Mouse (Mus musculus): ENCODE measurements around the gene Trim38. TPM values are rescaled to one million over a fixed set of nuclear protein-coding genes. Genes with fewer than 3 reads are reported as not detected.
"Not testable (repeated sequence)": the region's sequence is repeated elsewhere in the genome, so short reads cannot be mapped to it uniquely, and the experiment has no call there.

The Trim38 gene
- not detected in 2 replicates for polyA plus RNA-seq (2016; fragmentation: Nextera tagmentation; extraction: Ambion mirVana)

GRCm38 (mm10) chr13:23769613-23770012 is at the start of gene Trim38:
Trim38 (plus strand) TSS chr13:23769913.
- not testable (repeated sequence) for ATAC-seq; H3K4me3 ChIP-seq; H3K9me3 ChIP-seq (replicated peaks); H3K4me2 ChIP-seq; H3K9ac ChIP-seq; H3K36me3 ChIP-seq; H3K27me3 ChIP-seq (replicated peaks)
- Histone ChIP-seq H3K27ac (0 out of 2 replicates have a peak within 1 kb of the TSS, but pooled peaks have one; percentile 8), H3K4me1 (peaks cover 55% of the 10 kb centered on the region)
- WGBS (ENCODE audit: insufficient replicate concordance), result 74% methylated on average over 2 of the region's 2 CpGs

GRCm38 (mm10) chr13:23724239-23724638 is 45.5 kb upstream of the Trim38 start:
- no peak overlapping the region for H3K27ac ChIP-seq
- 44% methylated on average over 4 of the region's 4 CpGs for WGBS (ENCODE audit: insufficient replicate concordance)
- peak overlapping the region; percentile 27; the same call in 1 of the 2 replicates for H3K4me2 ChIP-seq
- H3K9me3 ChIP-seq (replicated peaks), result no peaks in the 10 kb centered on the region
- ATAC-seq, result 0 out of 2 replicates have a peak, but pooled peaks have one; percentile 30
- no peak overlapping the region for H3K4me3 ChIP-seq
- H3K27me3 ChIP-seq (replicated peaks), result 0 out of 2 replicates have a peak, but pooled peaks cover 2% of the 10 kb centered on the region
- H3K9ac ChIP-seq, result peak overlapping the region; percentile 31; the same call in 1 of the 2 replicates
- no peaks in the 10 kb centered on the region for H3K36me3 ChIP-seq
- peaks cover 53% of the 10 kb centered on the region for H3K4me1 ChIP-seq

GRCm38 (mm10) chr13:23725213-23725612 is 44.5 kb upstream of the Trim38 start:
- WGBS (ENCODE audit: insufficient replicate concordance), result no CpG with 5 or more reads among the region's 1 CpGs
- 0 out of 2 replicates have a peak overlapping the region, but pooled peaks have one; percentile 25 for H3K27ac ChIP-seq
- H3K4me3 ChIP-seq, result no peak overlapping the region
- peaks cover 60% of the 10 kb centered on the region for H3K4me1 ChIP-seq
- no peak overlapping the region for H3K9ac ChIP-seq
- no peak for ATAC-seq
- no peaks in the 10 kb centered on the region for H3K9me3 ChIP-seq (replicated peaks)
- no peaks in the 10 kb centered on the region for H3K36me3 ChIP-seq
- 0 out of 2 replicates have a peak, but pooled peaks cover 2% of the 10 kb centered on the region for H3K27me3 ChIP-seq (replicated peaks)
- H3K4me2 ChIP-seq, result no peak overlapping the region

DNA sequence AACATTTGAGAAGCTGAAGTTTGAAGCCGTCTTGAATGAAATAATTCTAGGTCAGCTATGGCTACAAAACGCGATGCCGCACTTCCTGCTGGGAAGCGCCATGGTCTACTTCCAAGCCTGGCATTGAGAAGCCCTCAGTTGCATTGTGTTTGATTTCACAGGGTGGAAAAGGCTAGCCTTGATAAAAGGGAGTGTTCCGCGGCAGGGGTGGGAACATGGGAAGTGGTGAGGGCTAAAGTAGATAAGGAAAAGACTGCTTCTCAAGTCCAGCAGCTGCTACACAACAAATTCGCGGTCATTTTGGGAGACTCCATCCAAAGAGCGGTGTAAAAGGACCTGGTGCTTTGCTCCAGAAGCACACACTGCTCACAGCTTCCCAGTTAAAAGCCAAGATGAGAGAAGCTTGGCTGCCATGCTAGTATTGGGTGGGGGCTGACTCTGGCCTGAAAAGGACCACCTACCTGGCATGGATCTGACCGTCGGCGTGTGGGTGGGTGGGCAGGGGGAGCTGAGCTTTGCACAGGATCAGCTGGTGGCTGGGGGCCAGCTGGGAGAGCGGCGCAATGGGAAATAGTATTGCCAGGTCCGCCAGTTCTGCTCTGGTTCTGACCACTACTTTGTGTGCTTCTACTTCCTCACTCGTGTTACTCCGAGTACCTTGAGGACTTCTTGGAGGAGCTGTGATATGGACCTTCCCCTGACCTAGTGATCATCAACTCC is 41.1 kb upstream of the Trim38 start:
- ATAC-seq, result 0 out of 2 replicates have a peak, but pooled peaks have one; percentile 36
- Histone ChIP-seq H3K9me3 (replicated peaks) (no peaks in the 10 kb centered on the region), H3K27me3 (replicated peaks) (0 out of 2 replicates have a peak, but pooled peaks cover 2% of the 10 kb centered on the region), H3K9ac (peak overlapping the region; percentile 40; the same call in 1 of the 2 replicates), H3K36me3 (no peaks in the 10 kb centered on the region), H3K4me3 (no peak overlapping the region), H3K27ac (0 out of 2 replicates have a peak overlapping the region, but pooled peaks have one; percentile 65), H3K4me1 (peaks cover 58% of the 10 kb centered on the region), H3K4me2 (peak overlapping the region; percentile 40)
- 46% methylated on average over 18 of the region's 18 CpGs for WGBS (ENCODE audit: insufficient replicate concordance)

DNA sequence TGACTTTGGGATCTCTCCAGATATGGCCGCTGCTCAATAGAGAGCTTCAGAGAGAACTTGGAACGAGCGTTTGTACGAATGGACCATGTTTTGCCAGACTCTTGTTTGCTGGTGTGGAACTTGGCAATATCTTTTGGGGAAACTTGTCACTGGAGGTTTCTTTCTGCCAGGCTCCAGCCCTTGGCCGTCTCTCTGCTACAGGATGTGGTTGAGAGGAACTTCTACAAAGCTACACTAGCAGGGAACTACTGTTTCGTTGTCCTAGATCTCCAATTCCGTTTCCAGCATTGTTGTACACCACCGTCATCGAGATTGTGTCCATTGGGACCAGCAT is 40.6 kb upstream of the Trim38 start:
- no peak for ATAC-seq
- no peak overlapping the region for H3K4me3 ChIP-seq
- 51% methylated on average over 9 of the region's 9 CpGs for WGBS (ENCODE audit: insufficient replicate concordance)

DNA sequence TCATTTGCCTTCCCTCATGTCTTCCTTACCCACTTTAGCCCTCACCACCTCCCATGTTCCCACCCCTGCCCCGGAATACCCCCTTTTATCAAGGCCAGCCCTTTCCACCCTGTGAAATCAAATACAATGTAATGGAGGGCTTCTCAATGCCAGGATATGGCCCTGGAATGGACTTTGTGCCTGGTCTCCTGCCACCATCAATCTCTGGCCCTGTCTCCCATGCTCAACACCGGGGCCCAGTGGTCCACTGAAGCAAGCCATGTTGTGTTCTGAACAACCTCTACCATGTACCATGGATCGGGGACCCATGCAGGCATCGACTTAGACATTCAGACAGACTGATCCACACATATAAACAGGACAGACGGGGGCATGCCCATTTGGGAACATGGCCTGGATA is 40.0 kb upstream of the Trim38 start:
- Histone ChIP-seq H3K4me2 (no peak overlapping the region), H3K9ac (no peak overlapping the region)
- WGBS (ENCODE audit: insufficient replicate concordance), result 78% methylated on average over 5 of the region's 5 CpGs

More for the DNA sequence above, 40.6 kb upstream of the Trim38 start:
- no peak overlapping the region; the same call in 1 of the 2 replicates for H3K9ac ChIP-seq
- peak overlapping the region; percentile 40 for H3K4me2 ChIP-seq
- H3K27me3 ChIP-seq (replicated peaks), result 0 out of 2 replicates have a peak, but pooled peaks cover 2% of the 10 kb centered on the region
- H3K36me3 ChIP-seq, result no peaks in the 10 kb centered on the region
- H3K27ac ChIP-seq, result 0 out of 2 replicates have a peak overlapping the region, but pooled peaks have one; percentile 65
- no peaks in the 10 kb centered on the region for H3K9me3 ChIP-seq (replicated peaks)
- H3K4me1 ChIP-seq, result peaks cover 53% of the 10 kb centered on the region

GRCm38 (mm10) chr13:23730479-23730878 is 39.2 kb upstream of the Trim38 start:
- no peak overlapping the region for H3K4me2 ChIP-seq
- peaks cover 40% of the 10 kb centered on the region for H3K4me1 ChIP-seq
- no peak overlapping the region for H3K4me3 ChIP-seq
- no peaks in the 10 kb centered on the region for H3K36me3 ChIP-seq
- H3K27me3 ChIP-seq (replicated peaks), result 0 out of 2 replicates have a peak, but pooled peaks cover 2% of the 10 kb centered on the region
- H3K9ac ChIP-seq, result no peak overlapping the region
- peak; percentile 46; the same call in 1 of the 2 replicates for ATAC-seq
- 0 out of 2 replicates have a peak overlapping the region, but pooled peaks have one; percentile 37 for H3K27ac ChIP-seq
- no peaks in the 10 kb centered on the region for H3K9me3 ChIP-seq (replicated peaks)
- WGBS (ENCODE audit: insufficient replicate concordance), result 66% methylated on average over 8 of the region's 8 CpGs

More for the DNA sequence above, 40.0 kb upstream of the Trim38 start:
- Histone ChIP-seq H3K27me3 (replicated peaks) (0 out of 2 replicates have a peak, but pooled peaks cover 2% of the 10 kb centered on the region), H3K27ac (0 out of 2 replicates have a peak overlapping the region, but pooled peaks have one; percentile 65), H3K36me3 (no peaks in the 10 kb centered on the region), H3K4me3 (no peak overlapping the region), H3K9me3 (replicated peaks) (no peaks in the 10 kb centered on the region), H3K4me1 (peaks cover 47% of the 10 kb centered on the region)
- no peak for ATAC-seq

GRCm38 (mm10) chr13:23732156-23732804 is 37.4 kb upstream of the Trim38 start:
- Histone ChIP-seq H3K4me1 (peaks cover 34% of the 10 kb centered on the region), H3K4me3 (no peak overlapping the region)

GRCm38 (mm10) chr13:23737091-23737490 is 32.6 kb upstream of the Trim38 start:
- Histone ChIP-seq H3K27me3 (replicated peaks) (no peaks in the 10 kb centered on the region), H3K4me2 (no peak overlapping the region), H3K27ac (peak overlapping the region; percentile 48), H3K4me1 (peaks cover 31% of the 10 kb centered on the region), H3K4me3 (no peak overlapping the region), H3K9me3 (replicated peaks) (no peaks in the 10 kb centered on the region), H3K36me3 (no peaks in the 10 kb centered on the region), H3K9ac (0 out of 2 replicates have a peak overlapping the region, but pooled peaks have one; percentile 4)
- ATAC-seq, result no peak
- WGBS (ENCODE audit: insufficient replicate concordance), result 84% methylated on average over 5 of the region's 5 CpGs

More at GRCm38 (mm10) chr13:23732156-23732804, 37.4 kb upstream of the Trim38 start:
- H3K27ac ChIP-seq, result no peak overlapping the region
- 23% methylated on average over 8 of the region's 8 CpGs for WGBS (ENCODE audit: insufficient replicate concordance)
- no peaks in the 10 kb centered on the region for H3K27me3 ChIP-seq (replicated peaks)
- ATAC-seq, result no peak
- no peaks in the 10 kb centered on the region for H3K9me3 ChIP-seq (replicated peaks)
- no peak overlapping the region for H3K4me2 ChIP-seq
- H3K36me3 ChIP-seq, result no peaks in the 10 kb centered on the region
- H3K9ac ChIP-seq, result 0 out of 2 replicates have a peak overlapping the region, but pooled peaks have one; percentile 22

DNA sequence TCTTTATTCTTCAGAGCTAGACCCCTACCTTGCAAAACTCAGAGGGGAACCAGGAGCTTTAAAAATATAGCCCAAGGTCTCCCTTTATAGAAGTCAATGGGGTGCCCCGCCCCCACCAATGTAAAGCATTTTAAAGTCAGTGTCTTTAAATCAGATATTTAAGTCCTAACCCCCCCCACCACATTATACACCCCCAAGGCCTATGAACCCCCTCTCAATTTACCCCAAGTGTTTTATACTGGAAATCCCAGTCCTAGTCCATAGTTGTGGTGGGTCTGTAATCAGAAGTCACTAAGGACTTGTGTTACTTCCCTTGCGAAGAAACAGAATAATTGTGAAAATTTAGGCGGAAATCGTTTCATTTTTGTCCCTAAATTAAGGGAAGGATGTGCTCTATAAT is 31.7 kb upstream of the Trim38 start:
- no peak for ATAC-seq
- Histone ChIP-seq H3K27ac (peak overlapping the region; percentile 100), H3K4me2 (peak overlapping the region; percentile 79), H3K4me3 (peak overlapping the region; percentile 60), H3K27me3 (replicated peaks) (no peaks in the 10 kb centered on the region), H3K9ac (peak overlapping the region; percentile 92), H3K4me1 (peaks cover 35% of the 10 kb centered on the region), H3K36me3 (no peaks in the 10 kb centered on the region), H3K9me3 (replicated peaks) (no peaks in the 10 kb centered on the region)
- 20% methylated on average over 4 of the region's 4 CpGs for WGBS (ENCODE audit: insufficient replicate concordance)

DNA sequence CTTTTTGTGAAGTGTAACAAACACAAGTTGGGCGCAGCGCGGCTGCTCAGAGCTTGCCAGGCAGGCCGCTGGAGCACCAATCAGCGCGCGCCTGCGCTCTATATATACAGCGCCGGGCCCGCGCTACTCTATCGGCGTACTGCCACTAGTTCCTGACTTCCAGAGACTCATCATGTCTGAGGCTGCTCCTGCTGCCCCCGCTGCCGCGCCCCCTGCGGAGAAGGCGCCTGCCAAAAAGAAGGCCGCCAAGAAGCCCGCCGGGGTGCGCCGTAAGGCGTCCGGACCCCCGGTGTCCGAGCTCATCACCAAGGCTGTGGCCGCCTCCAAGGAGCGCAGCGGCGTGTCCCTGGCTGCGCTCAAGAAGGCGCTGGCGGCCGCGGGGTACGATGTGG is 31.0 kb upstream of the Trim38 start, which contains the start of gene Hist1h1c:
Gene Hist1h1c (plus strand): TSS at position 132 of the 392 bp plus-strand sequence.
- peaks cover 39% of the 10 kb centered on the region for H3K4me1 ChIP-seq
- H3K4me3 ChIP-seq, result peak within 1 kb of the TSS; percentile 60
- WGBS (ENCODE audit: insufficient replicate concordance), result under 1% methylated on average over 38 of the region's 38 CpGs
- H3K27me3 ChIP-seq (replicated peaks), result no peaks in the 10 kb centered on the region
- no peaks in the 10 kb centered on the region for H3K36me3 ChIP-seq
- H3K4me2 ChIP-seq, result peak within 1 kb of the TSS; percentile 79
- peak; percentile 80 for ATAC-seq
- H3K27ac ChIP-seq, result peak within 1 kb of the TSS; percentile 100
- no peaks in the 10 kb centered on the region for H3K9me3 ChIP-seq (replicated peaks)
- H3K9ac ChIP-seq, result peak within 1 kb of the TSS; percentile 92
